Mouse (Mus musculus) embryonic stem cell, embryonic (primary cell): ENCODE results near the gene Soat2.

Source experiments
- CTCF ChIA-PET, 4 experiments: fragments of 300-600 bp in 2 of 4; fragments of 350-600 bp in 2 of 4; sonication (Branson Sonifier 250); formaldehyde crosslinking; loops; one replicate each; lab custom pipeline; 2022; ENCODE audit warnings: inconsistent platforms in 2 of 4; lab: Charles Lee
- POLR2A ChIA-PET, 4 experiments: fragments of 300-600 bp in 2 of 4; fragments of 350-600 bp in 2 of 4; sonication (Branson Sonifier 250); formaldehyde crosslinking; loops; one replicate each; lab custom pipeline; 2022; ENCODE audit warnings: antibody characterized with exemption in 4 of 4, inconsistent platforms in 1 of 4; lab: Charles Lee

The Soat2 gene

DNA sequence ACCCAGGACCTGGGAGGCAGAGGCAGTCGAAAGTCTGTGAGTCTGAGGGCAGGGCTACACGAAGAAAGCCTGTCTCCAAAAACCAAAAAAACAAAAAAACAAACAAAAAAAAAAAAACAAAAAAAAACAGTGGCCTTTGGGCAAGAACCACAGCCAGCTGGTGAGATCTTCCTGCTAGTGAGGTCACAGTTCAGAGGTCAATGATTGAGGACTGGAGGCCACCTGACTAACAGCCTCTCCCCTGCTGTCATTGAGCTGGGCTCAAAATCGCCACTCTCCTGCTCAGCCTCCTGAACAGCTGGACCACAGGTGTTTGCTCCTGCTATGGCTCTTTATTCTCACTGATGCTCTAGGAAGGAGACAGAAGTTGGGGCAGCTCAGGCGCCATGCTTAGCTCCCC, 2.3 kb downstream of the Soat2 start:
- CTCF ChIA-PET = interaction anchor here (0.5 to 3.4 kb wide), 21 partner anchors 9 to 1041 kb away, joined by 3 to 17 read pairs (median 3); partner anchors contain the start of gene Igfbp6 (in 1 of the 4)
- POLR2A ChIA-PET = interaction anchor here (0.5 to 7.0 kb wide), 26 partner anchors 10 to 253 kb away, joined by 3 to 38 read pairs (median 4); partner anchors contain the start of genes Csad (in 1 of the 4), Eif4b (in 1 of the 4), Espl1 (in 1 of the 4) and Sp1 (in 1 of the 4)

DNA sequence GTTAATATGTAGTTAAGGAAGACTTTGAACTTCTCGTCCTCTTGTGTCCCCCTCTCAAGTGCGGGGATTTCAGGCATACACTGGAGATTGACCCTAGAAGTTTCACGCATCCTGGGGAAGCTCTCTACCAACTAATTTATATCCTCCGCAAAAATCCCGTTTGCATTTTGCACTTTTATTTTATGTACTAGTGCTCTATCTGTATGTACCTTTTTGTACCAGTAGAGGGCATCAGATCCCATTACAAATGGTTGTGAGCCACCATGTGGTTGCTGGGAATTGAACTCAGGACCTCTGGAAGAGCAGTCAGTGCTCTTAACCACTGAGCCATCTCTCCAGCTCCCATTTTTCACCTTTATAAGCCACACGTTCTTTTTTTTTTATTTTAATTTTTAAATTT, 4.7 kb downstream of the Soat2 start:
- ChIA-PET POLR2A (interaction anchor here in 1 of 4 experiments (0.8 to 7.0 kb wide), 8 partner anchors 12 to 81 kb away, joined by 3 to 38 read pairs (median 3); partner anchors contain the start of gene Spryd3), CTCF (interaction anchor here in 3 of 4 experiments (0.8 to 4.5 kb wide), 7 partner anchors 9 to 70 kb away, joined by 3 to 34 read pairs (median 3); no protein-coding TSS in a partner anchor)

DNA sequence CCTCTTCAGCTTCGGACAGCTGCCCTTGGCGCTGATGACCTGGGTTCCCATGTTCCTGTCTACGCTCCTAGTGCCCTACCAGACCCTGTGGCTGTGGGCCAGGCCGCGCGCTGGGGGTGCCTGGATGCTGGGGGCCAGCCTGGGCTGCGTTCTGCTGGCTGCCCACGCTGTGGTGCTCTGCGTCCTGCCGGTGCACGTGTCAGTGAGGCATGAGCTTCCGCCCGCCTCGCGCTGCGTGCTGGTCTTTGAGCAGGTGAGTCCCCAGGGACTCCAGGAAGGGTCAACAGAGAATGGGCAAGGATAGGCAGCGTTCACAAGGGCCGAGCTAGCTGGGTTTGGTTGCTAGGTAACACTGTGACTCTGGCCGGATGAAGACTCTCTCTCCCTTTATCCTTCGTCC, 6.5 kb downstream of the Soat2 start:
- POLR2A ChIA-PET = interaction anchor here in 3 of 4 experiments (0.5 to 7.0 kb wide), 48 partner anchors 9 to 922 kb away, joined by 3 to 38 read pairs (median 4); partner anchors contain the start of genes Spryd3 (in 3 of the 3), Csad (in 2 of the 3), Zfp740 (in 2 of the 3) and Igfbp6 (in 1 of the 3)
- CTCF ChIA-PET = interaction anchor here (0.5 to 4.5 kb wide), 32 partner anchors 9 to 892 kb away, joined by 3 to 34 read pairs (median 4); partner anchors contain the start of gene Tns2 (in 1 of the 4)

DNA sequence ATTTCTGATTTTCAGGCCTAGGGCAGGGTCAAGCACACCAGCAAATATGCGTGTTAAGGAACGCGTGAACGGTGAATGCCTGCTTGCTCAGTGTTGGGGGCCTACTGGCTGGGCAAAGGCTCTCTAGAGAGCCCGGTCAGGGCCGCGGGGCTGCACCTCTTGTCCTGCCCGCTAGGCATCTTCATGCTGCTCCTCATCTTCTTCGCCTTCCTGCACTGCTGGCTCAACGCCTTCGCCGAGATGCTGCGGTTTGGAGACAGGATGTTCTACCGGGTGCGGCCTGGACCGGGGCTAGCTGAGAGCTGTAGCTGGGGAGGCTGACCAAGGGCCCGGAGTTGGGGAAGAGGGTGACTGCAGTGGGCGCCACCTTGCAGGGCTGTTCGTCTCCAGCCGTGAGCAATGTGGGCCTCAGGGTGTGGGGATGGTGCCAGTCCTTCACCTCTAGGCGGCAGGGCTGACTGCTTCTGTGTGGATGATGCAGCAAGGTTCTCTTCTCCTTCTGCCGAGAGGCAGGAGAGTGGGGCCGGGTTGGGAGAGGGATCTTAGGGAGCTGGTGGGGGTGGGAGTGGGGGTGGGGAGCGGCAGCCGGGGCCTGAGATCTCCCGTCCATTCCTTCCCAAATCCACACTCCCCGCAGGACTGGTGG, 10.2 kb downstream of the Soat2 start:
- POLR2A ChIA-PET = interaction anchor here in 2 of 4 experiments (0.8 to 2.8 kb wide), 11 partner anchors 11 to 310 kb away, joined by 3 to 9 read pairs (median 3); partner anchors contain the start of genes Spryd3 (in 2 of the 2), Myg1 (in 1 of the 2), Pcbp2 (in 1 of the 2) and Soat2 (in 1 of the 2)
- CTCF ChIA-PET = interaction anchor here in 3 of 4 experiments (0.7 to 2.0 kb wide), 7 partner anchors 8 to 156 kb away, joined by 3 to 5 read pairs (median 4); partner anchors contain the start of gene Csad (in 1 of the 3)

DNA sequence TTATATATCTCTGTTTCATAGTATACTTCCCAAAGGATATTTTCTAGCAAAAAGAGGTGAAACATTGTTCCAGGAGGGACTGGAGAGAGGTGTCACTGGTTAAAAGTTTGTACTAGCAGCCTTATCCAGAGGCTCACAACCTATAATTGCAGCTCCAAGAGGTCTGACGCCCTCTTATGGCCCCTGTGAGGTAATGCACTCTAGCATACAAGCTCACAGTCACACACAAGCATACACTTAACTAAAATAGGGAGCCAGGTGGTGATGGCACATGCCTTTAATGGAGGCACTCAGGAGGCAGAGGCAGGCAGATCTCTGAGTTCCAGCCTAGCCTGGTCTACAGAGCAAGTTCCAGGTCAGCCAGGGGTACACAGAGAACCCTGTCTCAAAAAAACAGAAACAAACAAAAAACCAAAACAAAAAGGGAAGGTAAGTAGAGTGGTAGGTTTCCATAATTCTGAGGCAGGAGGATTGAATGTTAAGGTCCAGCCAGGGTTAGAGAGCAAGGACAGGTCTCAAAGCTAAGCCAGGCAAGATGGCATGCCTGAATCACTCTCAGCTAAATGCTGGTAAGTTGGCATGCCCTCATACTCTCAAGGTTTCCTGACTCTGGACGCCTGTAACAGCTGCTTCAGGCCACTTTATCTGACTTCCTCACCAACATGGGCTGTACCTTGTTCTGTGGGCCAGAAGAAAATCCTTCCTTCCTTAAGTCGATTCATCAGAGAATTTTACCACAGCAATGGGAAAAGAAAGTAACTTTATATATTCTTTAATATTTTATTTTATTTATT, 13.8 kb downstream of the Soat2 start:
- CTCF ChIA-PET = interaction anchor here (0.5 to 3.8 kb wide), 15 partner anchors 10 to 148 kb away, joined by 3 to 20 read pairs (median 3); partner anchors contain the start of gene Soat2 (in 1 of the 4)
- POLR2A ChIA-PET = interaction anchor here in 3 of 4 experiments (0.9 to 1.5 kb wide), 5 partner anchors 15 to 61 kb away, joined by 3 to 4 read pairs (median 3); no protein-coding TSS in a partner anchor

DNA sequence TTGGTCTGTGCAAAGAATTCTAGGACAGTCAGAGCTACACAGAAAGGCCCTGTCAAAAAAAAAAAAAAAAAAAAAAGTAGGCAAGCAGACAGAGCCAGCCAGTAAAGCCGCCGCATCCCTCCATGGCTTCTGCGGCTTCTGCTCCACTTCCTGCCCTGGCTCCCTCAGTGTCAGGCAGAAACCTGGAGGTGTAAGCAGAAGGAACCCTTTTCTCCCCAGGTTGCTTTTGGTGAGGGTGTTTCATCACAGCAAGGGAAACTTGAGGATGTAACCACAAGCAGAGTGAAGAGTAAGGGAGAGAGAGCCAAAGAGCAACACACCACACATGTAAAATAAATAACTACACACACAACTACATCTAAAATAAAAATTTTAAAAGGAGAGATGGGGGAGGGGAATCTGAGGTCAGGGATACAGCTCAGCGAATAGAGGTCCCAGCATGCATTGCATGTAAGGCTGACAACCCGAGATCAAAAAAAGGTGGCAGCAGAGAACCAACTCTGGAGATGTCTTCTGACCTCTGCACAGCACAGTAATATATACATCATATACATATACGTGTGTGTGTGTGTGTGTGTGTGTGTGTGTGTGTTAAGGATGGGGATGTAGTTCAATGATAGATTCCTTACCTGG, 15.3 kb downstream of the Soat2 start:
- ChIA-PET POLR2A (interaction anchor here (0.6 to 2.0 kb wide), 14 partner anchors 10 to 133 kb away, joined by 3 to 10 read pairs (median 4); partner anchors contain the start of genes Soat2 (in 1 of the 4) and Zfp740 (in 1 of the 4)), CTCF (interaction anchor here (0.5 to 2.2 kb wide), 9 partner anchors 13 to 132 kb away, joined by 3 to 11 read pairs (median 3); no protein-coding TSS in a partner anchor)

DNA sequence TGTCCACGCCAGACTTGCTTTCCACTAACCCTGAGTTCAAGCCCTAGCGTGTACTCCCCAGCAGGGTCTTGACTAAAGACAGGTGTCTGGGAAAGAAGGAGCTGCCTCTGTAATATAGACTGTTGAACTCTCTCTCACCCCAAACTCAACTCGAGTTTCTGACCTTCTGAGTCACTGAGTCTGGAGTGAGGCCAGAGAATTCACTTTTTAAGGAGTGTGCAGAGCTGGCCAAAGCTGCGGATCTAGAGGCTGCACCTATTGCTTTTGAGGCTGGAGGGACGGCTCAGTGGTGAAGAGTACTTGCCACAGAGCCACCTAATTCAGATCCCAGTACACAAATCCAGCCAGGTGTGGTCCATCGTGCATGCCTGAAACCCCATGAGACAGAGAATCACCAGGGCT, 17.3 kb downstream of the Soat2 start:
- ChIA-PET POLR2A (interaction anchor here in 3 of 4 experiments (0.9 to 2.1 kb wide), 5 partner anchors 11 to 72 kb away, joined by 3 to 8 read pairs (median 3); no protein-coding TSS in a partner anchor), CTCF (interaction anchor here (0.6 to 2.1 kb wide), 5 partner anchors 11 to 102 kb away, joined by 3 to 7 read pairs (median 4); no protein-coding TSS in a partner anchor)

DNA sequence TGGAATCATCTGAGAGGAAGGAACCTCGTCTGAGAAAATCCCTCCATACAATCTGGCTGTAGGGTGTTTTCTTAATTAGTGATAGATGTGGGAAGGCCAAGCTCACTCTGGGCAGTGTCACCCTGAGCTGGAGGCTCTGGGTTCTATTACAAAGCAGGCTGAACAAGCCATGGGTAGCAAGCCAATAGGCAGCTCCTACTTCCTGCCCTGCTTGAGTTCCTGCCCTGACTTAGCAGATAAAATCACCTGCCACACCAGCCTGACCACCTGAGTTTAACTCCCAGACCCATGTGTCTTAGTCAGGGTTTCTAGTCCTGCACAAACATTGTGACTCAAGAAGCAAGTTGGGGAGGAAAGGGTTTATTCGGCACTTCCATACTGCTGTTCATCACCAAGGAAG, 18.7 kb downstream of the Soat2 start:
- POLR2A ChIA-PET = interaction anchor here in 2 of 4 experiments (0.7 to 1.2 kb wide), 3 partner anchors 55 to 74 kb away, joined by 3 read pairs; no protein-coding TSS in a partner anchor
- CTCF ChIA-PET = interaction anchor here in 1 of 4 experiments (0.6 kb wide), 1 partner anchor 8 kb away, joined by 4 read pairs; no protein-coding TSS in a partner anchor

DNA sequence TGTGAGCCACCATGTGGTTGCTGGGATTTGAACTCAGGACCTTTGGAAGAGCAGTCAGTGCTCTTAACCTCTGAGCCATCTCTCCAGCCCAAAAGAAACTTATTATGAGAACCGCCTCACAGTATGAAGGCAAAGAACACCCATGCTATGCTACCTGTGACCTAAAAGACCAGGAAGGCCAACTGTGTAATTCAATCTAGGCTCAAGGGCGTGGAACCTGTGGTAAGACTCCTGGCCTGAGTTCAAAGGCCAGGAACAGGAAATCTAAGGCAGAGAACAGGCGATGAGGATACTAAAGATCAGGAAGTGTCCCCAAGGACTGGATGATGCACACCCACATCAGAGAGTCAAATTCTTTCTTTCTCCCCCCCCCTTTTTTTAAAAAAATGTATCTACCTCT, 23.3 kb downstream of the Soat2 start:
- CTCF ChIA-PET = no interaction called here
- POLR2A ChIA-PET = interaction anchor here in 1 of 4 experiments (0.7 kb wide), 1 partner anchor 73 kb away, joined by 3 read pairs; no protein-coding TSS in a partner anchor

DNA sequence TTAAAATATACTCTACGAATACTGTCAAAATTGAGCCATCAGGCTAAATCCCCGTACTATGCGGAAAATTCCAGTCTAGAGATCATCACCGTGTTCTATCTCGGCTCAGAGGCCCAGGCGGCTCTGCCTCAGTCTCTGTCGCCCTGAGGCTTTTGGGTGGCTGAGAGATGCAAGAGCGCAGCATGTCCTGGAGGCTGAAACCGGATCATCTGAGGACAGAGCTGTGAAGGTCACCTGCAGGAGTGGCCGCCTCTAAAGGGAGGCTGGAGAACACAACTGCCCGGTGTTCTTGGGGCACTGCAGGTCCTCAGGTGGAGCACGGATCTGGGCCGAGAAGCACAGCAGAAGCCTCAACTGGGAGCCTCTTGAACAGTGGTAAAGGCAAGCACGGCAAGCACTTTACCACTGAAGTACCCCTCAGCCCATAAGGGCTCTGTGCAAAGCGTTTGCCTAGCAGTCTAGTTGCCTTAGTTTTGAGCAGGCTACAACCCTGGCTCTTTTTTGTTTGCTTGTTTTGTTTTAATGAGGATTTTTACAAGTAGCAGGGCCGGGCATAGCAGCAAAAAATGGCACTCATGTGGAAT, 25.5 kb downstream of the Soat2 start:
- CTCF ChIA-PET = interaction anchor here in 3 of 4 experiments (0.6 to 6.8 kb wide), 10 partner anchors 10 to 68 kb away, joined by 3 to 109 read pairs (median 4); partner anchors contain the start of gene Zfp740 (in 1 of the 3)
- POLR2A ChIA-PET = interaction anchor here in 3 of 4 experiments (0.5 to 5.1 kb wide), 11 partner anchors 9 to 120 kb away, joined by 3 to 32 read pairs (median 4); partner anchors contain the start of gene Espl1 (in 1 of the 3)

DNA sequence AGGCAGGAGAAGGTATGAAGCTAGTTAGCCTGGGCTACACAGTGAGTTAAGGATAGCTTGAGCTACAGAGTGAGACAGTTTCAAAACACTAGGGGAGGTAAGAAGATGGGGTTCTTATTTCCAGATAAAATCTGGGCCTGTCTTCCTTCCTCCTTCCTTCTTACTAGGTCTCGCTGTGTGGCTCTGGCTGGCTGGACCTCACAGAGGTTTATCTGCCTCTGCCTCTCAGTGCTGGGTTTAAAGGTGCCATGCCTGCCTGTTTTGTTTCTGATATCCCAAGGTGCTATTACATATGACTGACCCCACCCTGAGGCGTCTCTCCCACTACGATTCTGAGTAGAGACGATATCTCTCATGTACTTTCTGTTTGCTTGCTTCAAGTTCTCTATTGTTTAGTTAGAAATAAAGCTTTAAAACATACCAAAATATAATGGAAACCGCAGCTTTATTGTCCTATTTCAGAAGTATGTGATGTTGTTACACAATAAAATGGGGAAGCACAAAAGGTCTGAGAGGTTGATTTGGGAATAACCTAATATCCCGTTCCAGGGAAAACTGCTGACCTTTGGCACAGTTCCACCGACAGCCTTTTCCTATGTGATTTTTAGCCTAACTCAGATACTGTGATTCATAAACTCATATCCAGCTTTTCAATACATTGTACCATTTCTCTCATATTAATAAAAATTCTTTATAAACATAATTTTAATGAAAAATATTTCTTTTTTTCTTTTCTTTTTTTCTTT, 26.4 kb downstream of the Soat2 start:
- POLR2A ChIA-PET = interaction anchor here (0.9 to 5.3 kb wide), 19 partner anchors 10 to 119 kb away, joined by 3 to 40 read pairs (median 6); partner anchors contain the start of genes Csad (in 2 of the 4), Zfp740 (in 2 of the 4), Espl1 (in 1 of the 4) and Soat2 (in 1 of the 4)
- CTCF ChIA-PET = interaction anchor here (0.5 to 6.8 kb wide), 11 partner anchors 9 to 790 kb away, joined by 3 to 109 read pairs (median 5); partner anchors contain the start of genes Zfp740 (in 2 of the 4), Csad (in 1 of the 4) and Hoxc10 (in 1 of the 4)

DNA sequence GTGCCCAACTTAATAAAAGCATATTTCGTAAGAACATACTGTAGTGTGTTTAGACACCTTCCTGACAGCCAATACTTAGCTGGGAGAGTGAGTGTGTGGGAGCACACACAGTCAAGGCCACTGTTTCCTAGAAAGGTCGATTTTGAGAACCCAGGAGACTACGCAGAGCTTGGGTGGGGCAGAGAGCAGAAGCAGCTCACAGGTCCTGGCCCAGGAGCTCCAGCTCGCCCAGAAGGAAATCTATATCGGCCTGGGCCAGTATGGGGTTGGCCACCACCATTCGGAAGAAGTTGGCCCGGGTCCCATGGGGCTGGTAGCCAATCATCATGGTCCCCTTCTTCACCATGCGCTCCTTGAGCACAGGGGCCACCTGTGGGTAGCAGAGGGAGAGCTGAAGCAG, 27.1 kb downstream of the Soat2 start:
- ChIA-PET POLR2A (interaction anchor here (1.0 to 5.3 kb wide), 29 partner anchors 9 to 70 kb away, joined by 3 to 47 read pairs (median 6); partner anchors contain the start of genes Csad (in 3 of the 4), Zfp740 (in 3 of the 4), Soat2 (in 2 of the 4) and Spryd3 (in 2 of the 4)), CTCF (interaction anchor here (0.5 to 6.8 kb wide), 22 partner anchors 10 to 145 kb away, joined by 3 to 109 read pairs (median 5); partner anchors contain the start of genes Zfp740 (in 2 of the 4) and Csad (in 1 of the 4))

DNA sequence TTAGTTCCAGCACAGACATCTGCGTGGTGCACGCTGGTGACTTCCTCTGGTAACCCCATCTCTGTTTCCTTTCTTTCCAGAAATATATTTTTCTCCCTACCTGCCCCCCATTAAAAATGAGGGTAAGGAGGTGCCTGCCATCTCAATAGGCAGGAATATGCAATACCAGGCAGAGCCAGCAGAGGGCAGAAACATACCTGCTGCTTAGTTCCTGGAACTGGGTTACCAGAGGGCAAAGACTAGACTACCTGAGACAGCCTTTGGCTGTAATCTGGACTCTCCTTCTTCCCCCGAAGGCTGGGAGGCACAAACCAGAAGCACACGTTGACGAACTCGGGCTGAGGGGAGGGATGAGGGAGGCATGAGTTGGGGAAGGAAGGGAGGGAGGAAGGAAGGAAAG, 28.0 kb downstream of the Soat2 start:
- POLR2A ChIA-PET = interaction anchor here (0.6 to 5.3 kb wide), 45 partner anchors 8 to 929 kb away, joined by 3 to 47 read pairs (median 6); partner anchors contain the start of genes Zfp740 (in 3 of the 4), Csad (in 2 of the 4), Soat2 (in 2 of the 4) and Spryd3 (in 2 of the 4)
- CTCF ChIA-PET = interaction anchor here (0.5 to 6.8 kb wide), 31 partner anchors 8 to 144 kb away, joined by 3 to 109 read pairs (median 5); partner anchors contain the start of genes Zfp740 (in 2 of the 4), Csad (in 1 of the 4) and Tns2 (in 1 of the 4)

DNA sequence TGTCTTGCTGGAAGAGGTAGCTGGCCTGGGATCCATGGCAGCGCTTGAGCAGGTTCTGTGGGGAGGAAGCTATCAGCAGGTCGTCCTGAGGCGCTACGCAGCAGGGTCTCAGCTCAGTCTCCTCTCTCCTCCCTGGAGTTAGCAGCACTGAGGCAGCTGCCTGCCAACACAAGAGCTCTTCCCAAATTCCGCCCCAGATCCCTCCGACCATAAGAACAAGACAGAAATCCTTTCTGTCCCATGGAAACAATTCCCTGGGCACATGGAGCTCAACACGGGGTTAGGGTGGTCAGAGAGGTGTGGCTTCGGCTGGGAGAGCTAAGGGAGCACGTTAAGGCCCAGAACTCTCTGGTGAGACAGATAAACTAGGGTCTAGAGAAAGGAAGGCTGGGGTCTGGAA, 28.8 kb downstream of the Soat2 start:
- POLR2A ChIA-PET = interaction anchor here (0.6 to 5.3 kb wide), 65 partner anchors 9 to 930 kb away, joined by 3 to 47 read pairs (median 4); partner anchors contain the start of genes Zfp740 (in 3 of the 4), Csad (in 2 of the 4), Soat2 (in 2 of the 4) and Spryd3 (in 2 of the 4)
- CTCF ChIA-PET = interaction anchor here (0.6 to 6.8 kb wide), 42 partner anchors 9 to 821 kb away, joined by 3 to 109 read pairs (median 4); partner anchors contain the start of genes Csad (in 2 of the 4), Tns2 (in 2 of the 4), Zfp740 (in 2 of the 4) and Pfdn5 (in 1 of the 4)
